Mouse (Mus musculus): ENCODE measurements around the gene Myh10. TPM values are rescaled to one million over a fixed set of nuclear protein-coding genes. Genes with fewer than 3 reads are reported as not detected.
A peak's percentile ranks its signal among the peaks of the same experiment; 100 is the strongest.
"Not testable (repeated sequence)": the region's sequence is repeated elsewhere in the genome, so short reads cannot be mapped to it uniquely, and the experiment has no call there.

Myh10 gene
- total RNA-seq, 2 experiments from 2014 or later, result 16.4 to 23.0 TPM

- intact Hi-C loops (cut with DNase I; ENCODE audit: low total_unique reads), result no loop called here
- no peak for DNase-seq
These were observed 88.5 kb downstream of the Myh10 start for GRCm38 (mm10) chr11:68779735-68780465.

GRCm38 (mm10) chr11:68780466-68781114 is 89.2 kb downstream of the Myh10 start:
- intact Hi-C loops (cut with DNase I; ENCODE audit: low total_unique reads), result no loop called here
- DNase-seq, result no peak

GRCm38 (mm10) chr11:68782336-68782735 is 91.0 kb downstream of the Myh10 start:
- intact Hi-C loops (cut with DNase I; ENCODE audit: low total_unique reads), result no loop called here
- no peak for DNase-seq

GRCm38 (mm10) chr11:68785813-68786212 is 94.5 kb downstream of the Myh10 start:
- intact Hi-C loops (cut with DNase I; ENCODE audit: low total_unique reads), result no loop called here
- no peak for DNase-seq

- DNase-seq, result no peak
- intact Hi-C loops (cut with DNase I; ENCODE audit: low total_unique reads), result no loop called here
These were observed 95.9 kb downstream of the Myh10 start for GRCm38 (mm10) chr11:68787222-68787621.

- intact Hi-C loops (cut with DNase I; ENCODE audit: low total_unique reads), result no loop called here
- no peak for DNase-seq
These were observed 99.4 kb downstream of the Myh10 start for GRCm38 (mm10) chr11:68790720-68791119.

- intact Hi-C loops (cut with DNase I; ENCODE audit: low total_unique reads), result no loop called here
- DNase-seq, result no peak
These were observed 100.4 kb downstream of the Myh10 start for GRCm38 (mm10) chr11:68791794-68792193.

- DNase-seq, result no peak
- intact Hi-C loops (cut with DNase I; ENCODE audit: low total_unique reads), result no loop called here
These were observed 106.9 kb downstream of the Myh10 start for GRCm38 (mm10) chr11:68798258-68798657.

GRCm38 (mm10) chr11:68805148-68805547 is 113.8 kb downstream of the Myh10 start:
- no peak for DNase-seq
- intact Hi-C loops (cut with DNase I; ENCODE audit: low total_unique reads), result loop anchor here (10.0 kb wide), 2 partner anchors 70 to 250 kb away; partner anchors contain the start of genes Mfsd6l and Ndel1

GRCm38 (mm10) chr11:68807787-68808186 is 116.4 kb downstream of the Myh10 start:
- intact Hi-C loops (cut with DNase I; ENCODE audit: low total_unique reads), result loop anchor here (10.0 kb wide), 2 partner anchors 67 to 253 kb away; partner anchors contain the start of genes Mfsd6l and Ndel1
- DNase-seq, result peak; percentile 71

- intact Hi-C loops (cut with DNase I; ENCODE audit: low total_unique reads), result no loop called here
- no peak for DNase-seq
These were observed 120.7 kb downstream of the Myh10 start for GRCm38 (mm10) chr11:68811881-68812577.

- DNase-seq, result no peak
- intact Hi-C loops (cut with DNase I; ENCODE audit: low total_unique reads), result no loop called here
These were observed 127.1 kb downstream of the Myh10 start for GRCm38 (mm10) chr11:68818416-68818815.

GRCm38 (mm10) chr11:68819226-68819805 is 128.0 kb downstream of the Myh10 start:
- intact Hi-C loops (cut with DNase I; ENCODE audit: low total_unique reads), result no loop called here

GRCm38 (mm10) chr11:68822326-68822725 is 131.0 kb downstream of the Myh10 start:
- intact Hi-C loops (cut with DNase I; ENCODE audit: low total_unique reads), result no loop called here

More at GRCm38 (mm10) chr11:68819226-68819805, 128.0 kb downstream of the Myh10 start:
- no peak for DNase-seq

GRCm38 (mm10) chr11:68826735-68827134 is 135.4 kb downstream of the Myh10 start:
- no peak for DNase-seq
- intact Hi-C loops (cut with DNase I; ENCODE audit: low total_unique reads), result no loop called here

More at GRCm38 (mm10) chr11:68822326-68822725, 131.0 kb downstream of the Myh10 start:
- no peak for DNase-seq

- intact Hi-C loops (cut with DNase I; ENCODE audit: low total_unique reads); DNase-seq: not testable (repeated sequence)
These were observed 140.2 kb downstream of the Myh10 start for GRCm38 (mm10) chr11:68831580-68831979.

GRCm38 (mm10) chr11:68832793-68833192 is 141.4 kb downstream of the Myh10 start:
- DNase-seq, result no peak
- intact Hi-C loops (cut with DNase I; ENCODE audit: low total_unique reads), result no loop called here

GRCm38 (mm10) chr11:68833593-68833992 is 142.2 kb downstream of the Myh10 start:
- intact Hi-C loops (cut with DNase I; ENCODE audit: low total_unique reads), result no loop called here
- DNase-seq, result no peak

GRCm38 (mm10) chr11:68835034-68835433 is 143.7 kb downstream of the Myh10 start:
- DNase-seq, result no peak
- intact Hi-C loops (cut with DNase I; ENCODE audit: low total_unique reads), result no loop called here

- no peak for DNase-seq
- intact Hi-C loops (cut with DNase I; ENCODE audit: low total_unique reads), result no loop called here
These were observed 148.2 kb downstream of the Myh10 start for GRCm38 (mm10) chr11:68839606-68840005.

Measured in gastrocnemius, postnatal 14 days (tissue).